Mouse (Mus musculus): Measurements from ENCODE around the gene Morc3.

Gene Morc3

GRCm38 (mm10) chr16:93831627-93832395 is at the start of gene Morc3:
TSS of gene Morc3 (plus strand) at chr16:93832121.
- peak; percentile 100 for DNase-seq

DNA sequence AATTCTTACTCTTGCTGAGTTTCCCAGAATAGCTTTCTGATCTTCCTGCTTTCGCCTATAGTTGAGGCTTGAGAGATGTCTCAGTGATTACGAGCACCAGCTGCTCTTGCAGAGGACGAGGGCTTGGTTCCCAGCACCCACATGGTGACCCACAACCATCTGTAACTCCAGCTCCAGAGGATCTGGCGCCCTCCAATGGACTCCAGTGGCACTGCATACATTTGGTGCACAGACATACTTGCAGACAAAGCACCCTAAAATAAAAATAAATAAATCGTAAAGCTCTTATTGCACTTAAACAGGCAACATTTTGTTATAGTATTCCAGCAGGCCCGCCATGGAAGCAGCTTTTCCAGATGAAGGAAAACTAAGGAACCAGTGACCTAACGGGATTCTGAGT is 47.7 kb upstream of the Morc3 start:
- DNase-seq, result no peak

GRCm38 (mm10) chr16:93785805-93786204 is 46.1 kb upstream of the Morc3 start:
- DNase-seq, result peak; percentile 88 to 90

DNA sequence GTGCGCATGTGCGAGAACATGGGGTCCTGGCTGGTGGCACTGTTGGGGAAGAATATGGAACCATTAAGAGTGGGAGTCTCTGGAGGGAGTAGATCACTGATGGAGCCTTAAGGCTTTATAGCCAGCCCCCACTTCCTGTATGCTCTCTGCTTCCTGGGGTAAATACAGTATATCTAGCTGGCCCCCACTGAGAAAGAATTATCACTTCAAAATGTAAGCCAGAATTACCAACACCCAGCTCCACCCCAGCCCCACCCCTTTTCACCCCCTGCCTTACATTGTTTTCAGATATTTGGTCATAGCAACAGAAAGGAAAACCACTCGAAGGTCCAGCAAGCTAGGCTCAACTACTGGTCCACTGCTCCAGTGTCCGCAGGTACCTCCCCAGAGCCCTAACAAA is 43.5 kb upstream of the Morc3 start:
- no peak for DNase-seq

DNA sequence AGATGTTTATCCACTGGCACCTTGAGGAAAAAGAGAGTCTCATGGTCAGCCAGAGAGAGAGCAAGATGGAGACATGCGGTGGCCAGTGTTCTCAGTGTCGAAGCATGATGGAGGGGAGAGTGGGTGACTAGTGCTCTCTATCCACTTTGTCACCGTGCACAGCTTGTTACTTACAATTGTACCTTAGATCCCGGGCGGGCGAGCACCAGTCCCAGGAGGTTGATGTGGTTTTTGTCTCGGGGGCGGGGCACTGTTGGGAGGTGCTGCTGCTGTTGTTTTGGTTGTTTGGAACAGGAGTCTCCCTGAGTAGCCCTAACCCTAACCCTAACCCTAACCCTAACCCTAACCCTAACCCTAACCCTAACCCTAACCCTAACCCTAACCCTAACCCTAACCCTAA is 43.0 kb upstream of the Morc3 start:
- no peak for DNase-seq

DNA sequence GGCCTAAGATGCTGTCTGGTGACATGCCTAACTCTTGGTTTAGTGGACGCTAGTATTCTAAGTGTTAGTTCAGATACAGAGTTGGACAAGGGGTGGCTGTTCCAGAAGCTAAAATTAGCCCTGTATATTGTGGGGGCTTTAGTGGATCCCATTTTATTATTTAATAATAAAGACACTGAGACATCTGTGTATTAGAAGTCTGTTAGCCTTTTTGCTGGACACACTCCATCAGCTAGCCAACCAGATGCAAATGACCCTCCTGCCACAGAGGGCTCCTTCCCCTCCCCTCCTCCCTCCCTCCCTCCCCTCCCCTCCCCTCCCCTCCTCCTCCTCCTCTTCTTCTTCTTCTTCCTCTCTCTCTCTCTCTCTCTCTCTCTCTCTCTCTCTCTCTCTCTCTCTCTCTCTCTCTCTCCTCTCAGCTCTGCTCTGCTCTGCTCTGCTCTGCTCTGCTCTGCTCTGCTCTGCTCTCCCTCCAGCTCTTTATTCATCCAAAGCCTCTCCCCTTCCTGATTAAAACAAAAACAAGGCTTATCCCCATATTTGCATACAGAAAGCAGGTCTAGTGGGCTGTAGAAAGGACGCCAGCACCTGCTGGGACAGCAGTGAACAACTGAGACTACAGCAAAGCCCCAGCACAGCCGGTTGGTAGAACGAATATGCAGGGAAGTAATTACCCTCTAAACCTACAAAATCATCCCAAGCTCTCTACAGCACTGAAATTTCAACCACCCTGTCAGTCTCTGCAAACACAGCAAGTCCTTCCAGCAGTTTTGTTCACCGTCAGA is 41.8 kb upstream of the Morc3 start:
- DNase-seq, result no peak

GRCm38 (mm10) chr16:93792981-93793630 is 38.8 kb upstream of the Morc3 start:
- DNase-seq, result peak in 1 of 2 experiments; percentile 43

DNA sequence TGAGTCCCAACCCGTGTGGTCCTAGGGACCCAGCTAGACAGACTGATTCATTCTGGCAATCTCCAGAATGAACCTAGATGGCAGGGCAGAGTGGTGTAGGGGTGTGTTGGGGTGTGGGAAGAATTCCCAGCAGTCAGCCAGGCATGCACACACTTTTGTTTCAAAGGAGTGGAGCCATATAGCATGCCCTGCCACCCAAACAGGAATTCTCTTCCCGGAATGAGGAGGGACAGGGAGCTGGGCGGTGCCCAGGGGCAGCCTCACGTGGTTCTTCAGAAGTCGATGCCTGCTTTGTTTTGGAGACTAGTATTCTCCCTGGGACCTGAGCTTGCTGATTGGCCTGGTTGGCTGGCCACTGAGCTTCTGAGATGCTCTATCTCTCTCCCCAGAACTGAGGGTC is 37.1 kb upstream of the Morc3 start:
- peak in 1 of 2 experiments; percentile 58 for DNase-seq

- DNase-seq, result no peak
These were observed 36.5 kb upstream of the Morc3 start for GRCm38 (mm10) chr16:93795391-93795790.

DNA sequence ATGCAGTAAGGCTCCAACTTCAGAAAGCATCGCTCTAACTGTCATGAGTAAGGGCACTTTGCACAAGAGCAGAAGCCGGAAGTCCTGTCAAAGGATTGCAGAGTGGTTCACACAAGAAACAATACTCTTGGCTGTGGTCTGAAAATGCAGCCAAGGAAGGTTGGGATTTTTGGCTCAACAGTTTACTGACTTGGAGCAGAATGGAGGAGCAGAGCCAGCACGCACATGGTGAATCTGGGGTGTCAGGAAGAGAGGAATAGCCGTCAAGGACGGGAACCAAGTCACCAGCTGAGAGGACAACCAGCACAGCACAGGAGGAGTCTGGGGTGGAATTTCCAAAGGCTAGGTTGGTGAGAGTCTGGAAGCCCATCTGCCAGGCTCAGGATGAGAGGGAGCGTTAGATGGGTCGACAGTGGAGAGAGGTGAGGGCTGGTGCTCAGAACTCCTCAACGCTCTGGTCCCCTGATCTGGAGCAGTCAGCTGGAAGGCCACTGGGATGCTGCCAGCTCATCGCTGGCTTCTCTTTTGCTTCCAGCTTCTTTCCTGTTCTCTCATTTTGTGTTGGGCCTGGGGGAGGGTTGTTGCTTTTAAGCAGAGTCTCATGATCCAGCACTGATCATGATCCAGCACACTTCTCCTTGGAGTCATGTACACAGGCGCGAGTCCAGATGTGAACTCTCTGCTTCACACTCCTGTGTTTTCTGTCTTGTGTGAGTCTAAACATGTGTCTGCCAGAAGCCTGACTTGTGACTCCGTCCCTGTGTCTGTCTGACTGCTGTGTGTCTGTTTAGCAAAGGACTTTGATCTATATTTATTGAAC is 34.7 kb upstream of the Morc3 start:
- peak; percentile 55 to 71 for DNase-seq

- DNase-seq, result no peak
These were observed 34.0 kb upstream of the Morc3 start for GRCm38 (mm10) chr16:93797841-93798492.

DNA sequence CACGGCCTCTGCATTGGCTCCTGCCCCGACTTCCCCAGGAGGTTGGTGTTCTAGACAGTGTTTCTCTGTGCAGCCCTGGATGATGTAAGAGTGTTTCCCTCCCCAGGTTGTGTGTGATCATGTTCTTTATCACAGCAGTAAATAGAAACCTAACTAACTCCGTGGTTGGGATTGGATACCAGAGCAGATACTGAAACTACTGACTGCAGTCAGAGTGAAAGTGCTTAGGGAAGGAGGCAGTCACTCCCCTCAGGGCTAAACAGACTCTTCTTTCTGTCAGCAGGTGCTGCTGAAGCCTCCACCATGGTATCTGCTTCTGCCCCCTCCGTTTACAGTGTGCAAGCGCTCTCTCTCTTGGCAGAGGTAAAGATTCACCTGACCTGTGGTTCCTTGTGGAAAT is 33.3 kb upstream of the Morc3 start:
- DNase-seq, result no peak

DNA sequence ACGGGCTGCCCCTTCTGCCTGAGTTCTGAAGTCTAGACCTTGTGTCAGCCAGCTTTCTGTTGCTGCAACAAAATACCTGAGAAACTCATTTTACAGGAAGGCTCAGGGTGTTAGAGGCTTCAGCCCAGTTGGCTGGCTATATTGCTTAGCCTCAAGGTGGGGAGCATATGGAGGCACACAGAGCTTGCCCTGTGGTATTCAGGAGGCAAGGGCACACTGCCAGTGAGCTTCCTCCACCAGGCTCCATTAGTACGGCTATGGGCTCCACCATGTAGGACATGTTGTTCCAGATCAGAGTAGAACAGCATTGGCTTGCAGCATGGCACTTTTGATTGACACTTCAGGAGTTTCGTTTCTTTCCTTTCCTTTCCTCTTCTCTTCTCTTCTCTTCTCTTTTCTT is 32.9 kb upstream of the Morc3 start:
- DNase-seq, result no peak

DNA sequence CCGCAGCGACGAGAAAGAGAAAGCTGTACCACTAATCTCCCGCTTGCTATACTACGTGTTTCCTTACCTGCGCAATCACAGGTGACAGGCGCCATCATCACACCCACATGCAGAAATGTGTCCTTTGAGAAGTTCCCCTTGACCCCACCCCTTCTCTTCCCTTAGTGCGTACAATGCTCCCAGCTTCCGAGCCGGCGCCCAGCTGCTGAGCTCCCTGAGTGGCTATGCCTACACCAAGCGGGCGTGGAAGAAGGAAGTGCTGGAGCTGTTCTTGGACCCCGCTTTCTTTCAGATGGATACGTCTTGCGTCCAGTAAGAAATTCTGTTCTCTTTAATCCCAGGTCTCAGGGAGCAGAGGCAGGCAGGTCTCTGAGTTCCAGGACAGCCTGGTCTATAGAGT is 32.0 kb upstream of the Morc3 start:
- no peak for DNase-seq

GRCm38 (mm10) chr16:93807167-93807566 is 24.8 kb upstream of the Morc3 start:
- no peak for DNase-seq

GRCm38 (mm10) chr16:93807961-93808554 is 23.9 kb upstream of the Morc3 start:
- DNase-seq, result peak; percentile 78 to 84

DNA sequence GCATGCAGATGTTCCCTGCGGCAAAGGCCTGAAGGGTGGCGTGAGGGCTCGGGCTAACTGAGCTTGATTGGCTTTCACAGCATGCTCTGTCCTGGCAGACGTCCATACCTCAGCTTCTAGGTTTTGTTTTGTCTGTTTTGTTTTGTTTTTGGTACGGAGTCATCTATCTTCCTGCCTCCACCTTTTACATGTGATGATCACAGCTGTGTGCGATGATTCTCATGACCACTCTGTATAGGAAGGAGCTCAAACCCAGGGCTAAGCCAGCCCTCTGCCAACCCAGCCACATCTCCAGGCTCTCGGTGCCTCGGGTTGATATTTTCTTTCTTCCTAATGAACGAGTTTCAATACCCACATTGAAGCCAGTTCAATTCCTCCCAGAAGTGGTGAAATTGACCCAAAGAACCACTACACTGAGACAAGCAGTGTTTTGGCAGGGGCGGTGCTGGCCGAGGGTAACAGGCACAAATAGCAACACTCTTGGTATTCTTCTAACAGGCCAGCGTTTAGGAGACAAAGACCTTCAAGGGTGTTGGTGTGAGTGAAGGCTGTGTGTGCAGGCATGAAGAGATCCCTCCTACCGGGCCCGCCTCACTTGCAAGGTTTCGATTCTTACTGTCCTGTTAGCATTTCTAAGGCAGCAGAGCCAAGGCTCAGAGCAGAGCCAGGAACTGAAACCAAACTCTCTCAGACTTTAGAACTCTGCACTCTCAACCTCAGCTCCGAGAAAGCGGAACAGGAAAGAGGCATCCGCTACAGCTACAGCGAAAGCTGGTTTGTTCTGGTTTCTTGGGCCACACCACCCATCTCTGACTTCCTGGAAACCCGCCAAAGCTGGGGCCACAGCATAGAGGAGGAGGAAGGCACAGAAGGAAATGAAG is 15.8 kb upstream of the Morc3 start:
- DNase-seq, result peak; percentile 72 to 82

DNA sequence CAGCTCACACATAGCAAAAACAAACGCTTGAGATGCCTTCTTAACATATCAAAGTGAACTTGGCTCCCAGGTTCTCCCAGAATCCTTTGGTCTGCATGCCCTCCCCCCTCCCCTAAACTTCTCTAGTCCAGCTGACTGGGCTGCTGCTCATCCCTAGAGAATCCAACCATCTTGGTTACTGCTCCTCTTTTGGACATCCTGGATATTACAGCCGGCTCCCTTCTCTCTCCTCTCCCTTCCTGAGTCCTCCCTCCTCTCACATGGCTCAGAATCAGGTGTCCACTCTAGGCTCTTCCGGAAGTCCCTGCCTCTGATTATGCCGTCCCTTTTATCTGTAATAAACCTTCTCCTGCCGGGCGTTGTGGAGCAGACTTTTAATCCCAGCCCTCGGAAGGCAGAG is 15.1 kb upstream of the Morc3 start:
- DNase-seq, result peak in 1 of 2 experiments; percentile 32

GRCm38 (mm10) chr16:93817371-93817770 is 14.6 kb upstream of the Morc3 start:
- DNase-seq, result no peak

GRCm38 (mm10) chr16:93818691-93819324 is 13.1 kb upstream of the Morc3 start:
- DNase-seq, result peak in 1 of 2 experiments; percentile 53
